Mouse (Mus musculus) CD4-positive, CD25-positive, alpha-beta regulatory T cell (primary cell): ENCODE measurements around the gene Ephx3. TPM values are rescaled to one million over a fixed set of nuclear protein-coding genes. Genes with fewer than 3 reads are reported as not detected.

ENCODE experiments used
- polyA plus RNA-seq: library from polyadenylated mRNA; unstranded; fragments of 100-300 nt; shearing (Covaris generic); gene quantifications from one replicate; pipeline ENCODE4 v1.2.1, GENCODE M21; 2017

Ephx3 gene
- polyA plus RNA-seq = not detected

GRCm38 (mm10) chr17:32188863-32189636 lies at the start of gene Ephx3:
TSS of gene Ephx3 (minus strand) at chr17:32189549.

GRCm38 (mm10) chr17:32166687-32167086 lies 22.7 kb downstream of the Ephx3 start, which contains the start of gene Notch3:
TSS of gene Notch3 (minus strand) at chr17:32166852.

Other genes with a start within 250 kb of the Ephx3 start
- gene Rrp1b, start 153.4 kb downstream of the Ephx3 start, polyA plus RNA-seq = 57.4 TPM
- 0.93 TPM for gene Hsf2bp, start 153.2 kb downstream of the Ephx3 start, polyA plus RNA-seq
- gene Notch3, start 22.7 kb downstream of the Ephx3 start, polyA plus RNA-seq = 0.06 TPM
- gene Brd4, start 95.2 kb upstream of the Ephx3 start, polyA plus RNA-seq = 212 TPM
- 225 TPM for gene Akap8, start 131.7 kb upstream of the Ephx3 start, polyA plus RNA-seq
- gene Akap8l, start 161.1 kb upstream of the Ephx3 start, polyA plus RNA-seq = 290 TPM
- gene Wiz, start 199.9 kb upstream of the Ephx3 start, polyA plus RNA-seq = 34.4 TPM
- 731 TPM for gene Rasal3, start 214.0 kb upstream of the Ephx3 start, polyA plus RNA-seq
- gene Pglyrp2, start 234.6 kb upstream of the Ephx3 start, polyA plus RNA-seq = 107 TPM